Mouse (Mus musculus): ENCODE measurements around the gene Timeless. TPM values are rescaled to one million over a fixed set of nuclear protein-coding genes. Genes with fewer than 3 reads are reported as not detected.
"Not testable (repeated sequence)": the region's sequence is repeated elsewhere in the genome, so short reads cannot be mapped to it uniquely, and the experiment has no call there.

The Timeless gene
- total RNA-seq (2021) = 10 to 100 TPM; 11.5 to 17.3 TPM

DNA sequence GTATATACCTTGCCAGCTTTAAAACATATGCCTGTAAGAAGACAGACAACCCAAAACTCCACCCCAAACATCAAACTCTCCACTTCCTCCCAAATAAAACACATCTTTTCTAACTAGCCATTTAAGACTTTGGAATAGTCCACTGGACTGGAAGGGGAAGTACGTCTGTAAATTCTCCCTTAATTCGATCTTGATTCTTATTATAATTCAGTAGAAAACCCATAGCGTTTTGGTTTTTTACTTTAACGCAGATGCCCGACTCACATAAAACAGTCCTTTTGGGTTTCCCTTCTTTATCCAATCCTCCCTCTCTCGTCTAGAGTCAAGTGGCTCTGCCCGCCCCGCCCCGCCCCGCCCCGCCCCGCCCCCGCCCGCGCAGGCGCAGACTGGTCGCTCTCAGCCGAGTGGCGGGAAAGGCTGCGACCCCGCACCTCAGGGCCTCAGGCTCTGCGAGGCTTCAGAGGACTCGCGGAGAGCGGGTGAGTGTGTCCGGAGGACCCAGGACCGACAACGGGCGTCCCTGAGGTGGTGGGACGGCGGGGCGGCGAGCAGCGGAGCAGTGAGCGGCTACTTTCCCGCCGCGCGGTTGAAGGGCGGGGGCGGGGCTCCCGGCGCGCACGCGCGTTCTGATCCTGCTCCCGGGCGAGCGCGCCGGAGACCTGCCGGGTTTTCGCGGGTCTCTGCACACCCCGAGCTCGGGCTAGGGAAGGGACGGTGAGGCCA lies at the start of gene Timeless:
Gene Timeless (plus strand): TSS at position 369 of the 723 bp plus-strand sequence.
- intact Hi-C loops (cut with DNase I) = loop anchor here (1.0 kb wide), 1 partner anchor 19 kb away; no protein-coding TSS in a partner anchor

DNA sequence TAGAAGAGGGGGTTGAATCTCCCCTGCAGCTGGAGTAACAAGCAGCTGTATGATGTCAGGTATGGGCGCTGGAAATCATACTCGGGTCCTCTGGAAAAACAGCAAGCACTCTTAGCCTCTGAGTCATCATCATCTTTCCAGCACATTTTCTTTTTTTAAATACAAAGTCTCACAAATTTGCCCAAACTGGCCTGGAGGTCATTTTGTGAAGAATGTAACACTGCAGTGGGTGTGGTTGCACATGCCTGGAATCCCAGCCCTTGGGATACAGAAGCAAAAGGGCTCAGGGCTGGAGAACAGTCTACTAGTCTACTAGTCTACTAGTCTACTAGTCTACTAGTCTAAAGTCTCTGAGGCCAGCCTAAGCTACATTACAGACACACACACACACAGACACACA lies 47.6 kb upstream of the Timeless start:
- no peak for DNase-seq
- intact Hi-C loops (cut with DNase I) = no loop called here

More for the DNA sequence above, at the start of gene Timeless:
- DNase-seq = peak; percentile 92 to 95

DNA sequence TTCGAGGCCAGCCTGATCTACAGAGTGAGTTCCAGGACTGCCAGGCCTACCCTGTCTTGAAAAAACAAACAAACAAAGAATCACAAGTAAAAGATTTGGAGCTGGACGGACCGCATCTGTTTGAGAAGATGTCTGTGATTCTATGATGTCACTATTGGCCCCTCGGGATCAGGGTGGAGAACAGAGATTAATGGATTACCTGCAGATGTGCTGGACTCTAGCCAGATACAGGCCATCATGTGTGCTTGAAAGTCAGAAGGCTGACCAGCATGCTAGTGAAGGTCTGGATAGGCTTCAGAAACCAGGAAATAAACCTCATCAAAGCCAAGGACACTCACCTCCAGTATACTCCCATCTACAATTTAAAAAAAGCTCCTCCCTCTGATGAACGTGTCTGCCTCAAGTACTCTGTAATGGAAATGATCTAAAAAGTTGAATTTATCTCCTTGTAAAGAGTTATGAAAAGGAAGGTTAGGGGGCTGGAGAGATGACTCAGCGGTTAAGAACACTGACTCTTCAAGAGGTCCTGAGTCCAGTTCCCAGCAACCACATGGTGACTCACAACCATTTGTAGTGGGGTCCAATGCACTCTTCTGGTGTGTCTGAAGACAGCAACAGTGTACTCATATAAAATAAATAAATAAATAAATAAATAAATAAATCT lies 46.5 kb upstream of the Timeless start:
- DNase-seq = no peak
- intact Hi-C loops (cut with DNase I) = loop anchor here (5.0 kb wide), 1 partner anchor 228 kb away; no protein-coding TSS in a partner anchor

GRCm38 (mm10) chr10:128185959-128186358 lies 45.9 kb upstream of the Timeless start:
- intact Hi-C loops (cut with DNase I) = loop anchor here (1.0 to 5.0 kb wide), 4 partner anchors 37 to 229 kb away; partner anchors contain the start of gene Baz2a
- peak; percentile 83 to 89 for DNase-seq

DNA sequence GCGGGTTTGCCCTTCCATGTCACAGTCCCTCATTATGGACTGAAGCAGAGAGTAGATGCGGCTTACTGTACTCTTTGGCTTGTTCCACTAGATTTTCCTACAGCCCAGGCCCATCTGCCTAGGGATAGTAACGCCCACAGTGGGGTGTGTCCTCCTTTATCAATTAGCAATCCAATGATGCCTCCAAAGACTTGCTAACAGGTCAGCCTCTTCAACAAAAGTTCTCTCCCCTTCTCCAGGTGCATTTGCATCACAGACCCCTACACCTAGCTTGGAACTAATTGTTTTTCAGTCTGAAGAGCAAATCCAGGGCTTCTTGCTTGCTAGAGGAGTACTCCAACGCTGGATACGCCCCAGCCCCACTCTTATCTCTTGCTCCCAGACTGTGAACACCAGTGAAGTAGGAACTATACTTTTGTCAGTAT lies 44.7 kb upstream of the Timeless start:
- intact Hi-C loops (cut with DNase I) = loop anchor here (2.0 to 5.0 kb wide), 2 partner anchors 96 to 230 kb away; partner anchors contain the start of gene Baz2a
- no peak for DNase-seq

- peak; percentile 80 to 86 for DNase-seq
- intact Hi-C loops (cut with DNase I) = loop anchor here (5.0 kb wide), 1 partner anchor 231 kb away; no protein-coding TSS in a partner anchor
Observed at GRCm38 (mm10) chr10:128188242-128188877, 43.5 kb upstream of the Timeless start.

GRCm38 (mm10) chr10:128191472-128191871 lies 40.4 kb upstream of the Timeless start:
- DNase-seq = no peak
- intact Hi-C loops (cut with DNase I) = no loop called here

- DNase-seq; intact Hi-C loops (cut with DNase I): not testable (repeated sequence)
Observed at GRCm38 (mm10) chr10:128192030-128192766, 39.7 kb upstream of the Timeless start.

DNA sequence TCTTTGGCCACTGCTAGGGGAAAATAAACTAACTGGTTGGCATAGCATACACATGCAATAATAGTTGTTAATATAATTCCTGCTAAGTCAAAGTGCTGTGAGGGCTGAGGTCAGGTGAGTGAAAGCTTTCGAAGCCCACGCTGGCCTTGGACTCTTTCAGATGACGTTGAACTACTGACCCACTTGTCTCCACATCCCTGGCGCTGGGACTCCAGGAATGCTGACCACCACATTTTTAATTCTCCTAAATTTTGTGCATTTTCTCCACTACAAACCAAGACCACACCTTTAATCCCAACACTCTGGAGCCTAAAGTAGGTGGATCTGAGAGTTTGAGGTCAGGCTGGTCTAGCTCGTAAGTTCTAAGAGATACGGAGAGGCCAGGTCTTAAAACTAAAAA lies 38.8 kb upstream of the Timeless start:
- intact Hi-C loops (cut with DNase I) = no loop called here
- DNase-seq = no peak

DNA sequence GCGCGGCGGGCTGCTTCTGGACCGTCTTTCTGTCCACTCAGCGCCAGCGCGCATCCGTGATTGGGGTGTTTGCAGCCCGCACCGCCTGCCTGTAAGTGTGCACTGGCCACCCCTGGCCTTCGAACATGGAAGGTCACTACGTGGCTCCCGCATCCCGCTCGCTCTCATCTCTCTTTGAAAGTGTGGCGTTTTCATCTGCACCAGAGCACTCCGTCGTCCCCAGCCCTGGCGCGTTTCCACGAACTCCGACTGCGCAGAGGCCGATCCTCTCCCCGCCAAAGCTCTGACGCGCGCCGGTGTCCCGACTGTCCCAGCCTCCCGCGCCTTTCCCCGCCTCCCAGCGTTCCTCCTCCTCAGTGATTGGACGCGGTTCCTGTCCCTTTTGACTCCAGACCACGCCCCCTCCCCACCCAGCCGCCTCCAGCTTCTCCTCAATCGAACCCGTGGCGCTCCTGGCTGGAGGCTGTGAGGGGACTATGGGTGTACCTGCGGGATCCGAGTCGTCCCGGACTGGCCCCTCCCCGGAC lies 37.8 kb upstream of the Timeless start, which contains the start of gene Gls2:
Gene Gls2 (plus strand): TSS at position 434 of the 527 bp plus-strand sequence.
- intact Hi-C loops (cut with DNase I) = no loop called here

DNA sequence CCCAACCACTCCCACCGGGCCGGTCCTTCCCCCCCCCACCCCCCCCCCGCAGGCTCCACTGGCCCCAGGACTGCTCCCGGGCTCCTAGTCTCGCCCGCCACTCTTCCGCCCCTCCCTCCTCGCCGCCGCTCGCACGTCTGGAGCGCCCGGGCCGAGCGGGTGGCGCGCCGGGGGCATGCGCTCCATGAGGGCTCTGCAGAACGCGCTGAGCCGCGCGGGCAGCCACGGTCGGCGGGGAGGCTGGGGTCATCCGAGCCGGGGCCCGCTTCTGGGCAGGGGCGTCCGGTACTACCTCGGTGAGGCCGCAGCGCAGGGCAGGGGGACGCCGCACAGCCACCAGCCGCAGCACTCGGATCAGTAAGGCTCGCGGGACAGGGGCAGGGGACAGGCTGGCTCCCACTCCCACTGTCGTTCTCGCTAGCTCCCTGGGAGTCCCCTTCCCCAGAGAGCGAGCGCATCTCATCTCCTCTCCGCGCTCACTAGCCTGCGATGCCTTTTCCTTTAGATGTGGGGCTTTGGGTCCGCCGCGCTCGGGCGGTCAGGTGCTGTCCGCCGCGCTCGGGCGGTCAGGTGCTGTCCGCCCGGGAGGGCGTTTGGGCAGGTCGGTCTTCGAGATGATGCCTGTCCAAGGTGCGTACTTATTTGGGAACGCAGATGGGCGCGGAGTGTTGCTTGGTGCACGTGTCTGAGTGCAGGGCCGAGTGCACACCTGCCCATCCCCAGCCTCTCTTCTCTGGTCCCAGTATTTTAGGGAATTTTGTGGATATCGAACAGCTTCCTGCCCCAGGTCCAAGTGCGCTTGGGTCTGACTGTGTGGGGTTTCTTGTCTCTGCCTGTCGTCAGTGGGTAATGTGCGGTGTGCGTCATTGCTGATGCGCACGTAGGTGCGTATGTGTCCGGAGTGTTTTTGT lies 37.1 kb upstream of the Timeless start:
- intact Hi-C loops (cut with DNase I) = no loop called here
- no peak for DNase-seq

More for the DNA sequence above, 37.8 kb upstream of the Timeless start, which contains the start of gene Gls2:
- peak; percentile 98 for DNase-seq

GRCm38 (mm10) chr10:128201856-128202255 lies 30.0 kb upstream of the Timeless start:
- no peak for DNase-seq
- intact Hi-C loops (cut with DNase I) = no loop called here

- intact Hi-C loops (cut with DNase I) = no loop called here
- no peak for DNase-seq
Observed at GRCm38 (mm10) chr10:128204941-128205340, 26.9 kb upstream of the Timeless start.

DNA sequence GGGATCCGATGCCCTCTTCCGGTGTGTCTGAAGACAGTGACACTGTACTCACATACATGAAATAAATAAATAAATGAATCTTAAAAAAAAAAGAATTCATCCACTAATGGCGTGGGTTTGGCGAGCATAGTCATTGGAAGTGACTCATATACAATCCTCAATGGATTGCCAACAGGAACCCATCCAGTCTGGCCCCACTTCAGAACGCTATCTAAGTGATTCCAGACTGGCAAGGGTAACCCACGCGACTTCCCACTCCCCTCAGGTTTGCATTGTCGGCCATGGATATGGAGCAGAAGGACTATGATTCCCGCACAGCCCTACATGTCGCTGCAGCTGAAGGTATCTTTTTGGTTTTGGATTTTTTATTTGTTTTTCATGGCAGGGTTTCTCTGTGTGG lies 23.5 kb upstream of the Timeless start:
- intact Hi-C loops (cut with DNase I) = no loop called here
- DNase-seq = no peak

- intact Hi-C loops (cut with DNase I) = no loop called here
- DNase-seq = no peak
Observed at GRCm38 (mm10) chr10:128209311-128210009, 22.4 kb upstream of the Timeless start.

- intact Hi-C loops (cut with DNase I) = no loop called here
- DNase-seq = no peak
Observed at GRCm38 (mm10) chr10:128210131-128210530, 21.7 kb upstream of the Timeless start.

DNA sequence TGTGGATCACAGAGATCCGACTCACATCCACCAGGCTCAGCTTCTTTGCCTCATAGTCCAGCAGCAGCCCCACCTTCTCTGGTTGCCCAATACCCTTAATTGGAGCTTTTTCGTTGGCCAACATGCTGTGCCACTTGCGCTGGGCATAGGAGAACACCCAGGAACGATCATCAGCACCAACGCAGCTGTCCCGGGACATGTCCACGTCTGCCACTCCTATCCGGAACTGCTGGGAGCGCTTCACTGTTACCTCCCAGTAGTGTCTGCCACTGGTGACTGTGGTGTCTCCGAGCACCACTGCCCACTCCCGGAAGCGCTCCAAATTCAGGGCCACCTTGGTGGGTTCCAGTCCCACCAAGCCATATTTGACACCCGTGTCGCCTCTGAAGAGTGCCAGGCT lies 20.9 kb upstream of the Timeless start:
- intact Hi-C loops (cut with DNase I) = no loop called here
- peak; percentile 22 to 25 for DNase-seq

- intact Hi-C loops (cut with DNase I) = no loop called here
- DNase-seq = peak; percentile 92 to 94
Observed at GRCm38 (mm10) chr10:128211390-128212108, 20.3 kb upstream of the Timeless start, which contains the start of gene Spryd4. TSS of gene Spryd4 (minus strand) at chr10:128211807.
